Mouse (Mus musculus): ENCODE data around the gene Mrtfa.

Mrtfa gene

GRCm38 (mm10) chr15:81062175-81062588, 128.4 kb downstream of the Mrtfa start:
- no peak for DNase-seq

- no peak for DNase-seq
These were observed 129.6 kb downstream of the Mrtfa start for GRCm38 (mm10) chr15:81060975-81061374.

GRCm38 (mm10) chr15:81057736-81058135, 132.8 kb downstream of the Mrtfa start:
- no peak for DNase-seq

GRCm38 (mm10) chr15:81055488-81055887, 135.1 kb downstream of the Mrtfa start:
- no peak for DNase-seq

GRCm38 (mm10) chr15:81052491-81052890, 138.1 kb downstream of the Mrtfa start:
- DNase-seq = no peak

- DNase-seq = no peak
These were observed 140.1 kb downstream of the Mrtfa start for GRCm38 (mm10) chr15:81050488-81050887.

GRCm38 (mm10) chr15:81049401-81050053, 141.0 kb downstream of the Mrtfa start:
- DNase-seq = no peak

GRCm38 (mm10) chr15:81047497-81047896, 143.1 kb downstream of the Mrtfa start:
- no peak for DNase-seq

GRCm38 (mm10) chr15:81046061-81046460, 144.5 kb downstream of the Mrtfa start:
- DNase-seq = no peak

- no peak for DNase-seq
These were observed 145.2 kb downstream of the Mrtfa start for GRCm38 (mm10) chr15:81045336-81045735.

GRCm38 (mm10) chr15:81044446-81044845, 146.1 kb downstream of the Mrtfa start:
- no peak for DNase-seq

GRCm38 (mm10) chr15:81042276-81042931, 148.2 kb downstream of the Mrtfa start:
- no peak for DNase-seq

GRCm38 (mm10) chr15:81041767-81042166, 148.8 kb downstream of the Mrtfa start:
- no peak for DNase-seq

GRCm38 (mm10) chr15:81038419-81038818, 152.1 kb downstream of the Mrtfa start:
- DNase-seq = no peak

GRCm38 (mm10) chr15:81035417-81036162, 155.0 kb downstream of the Mrtfa start:
- DNase-seq = no peak

- DNase-seq = no peak
These were observed 156.4 kb downstream of the Mrtfa start for GRCm38 (mm10) chr15:81034119-81034518.

GRCm38 (mm10) chr15:81032941-81033629, 157.5 kb downstream of the Mrtfa start:
- no peak for DNase-seq

GRCm38 (mm10) chr15:81031611-81032010, 158.9 kb downstream of the Mrtfa start:
- no peak for DNase-seq

GRCm38 (mm10) chr15:81030891-81031425, 159.6 kb downstream of the Mrtfa start:
- no peak for DNase-seq

- DNase-seq = peak; percentile 67
These were observed 163.0 kb downstream of the Mrtfa start for GRCm38 (mm10) chr15:81027378-81028173.

GRCm38 (mm10) chr15:81026901-81027300, 163.7 kb downstream of the Mrtfa start:
- no peak for DNase-seq

- no peak for DNase-seq
These were observed 166.7 kb downstream of the Mrtfa start for GRCm38 (mm10) chr15:81023842-81024241.
